Mouse (Mus musculus): ENCODE data around the gene AC134908.4.

- TF ChIP-seq EP300 (IDR thresholded peaks at IDR 0.05; ENCODE audit: low read depth) = no peak
- no peak for TF ChIP-seq CTCF (IDR thresholded peaks at IDR 0.05; ENCODE audit: low read depth)
Observed at GRCm38 (mm10) chr17:25817662-25818061, 22.2 kb upstream of the AC134908.4 start.

Data from liver, postnatal 0 days (tissue).